Mouse (Mus musculus) kidney, postnatal 0 days (tissue): ENCODE results near the gene Cacng7. TPM values are rescaled to one million over a fixed set of nuclear protein-coding genes. Genes with fewer than 3 reads are reported as not detected.

Experiments used
- ATAC-seq: fragments of 200-750 bp; cut with Nextera tagmentation; replicated peaks from 2 replicates; pipeline ENCODE4 v1.8.0; 2017; ENCODE audit warnings: low read depth, moderate number of reproducible peaks, moderate TSS enrichment, moderate library complexity; ENCODE audit not compliant: low FRiP score
- DNase-seq: peaks from one replicate; pipeline ENCODE4 v3.0.0-alpha.2; 2016; ENCODE audit warnings: low spot score
- H3K27ac ChIP-seq: fragments of 300-500 bp; sonication (generic); 2 replicates; pipeline ENCODE4 v1.5.1; 2014; ENCODE audit warnings: mild to moderate bottlenecking
- H3K27me3 ChIP-seq: fragments of 300-500 bp; sonication (generic); 2 replicates; pipeline ENCODE4 v1.6.1; 2014; ENCODE audit warnings: low read length, mixed read lengths; ENCODE audit not compliant: insufficient read depth
- H3K36me3 ChIP-seq: fragments of 300-500 bp; sonication (generic); 2 replicates; pipeline ENCODE4 v1.6.1; 2014; ENCODE audit warnings: low read length, mixed read lengths; ENCODE audit not compliant: insufficient read depth
- H3K4me1 ChIP-seq: fragments of 300-500 bp; sonication (generic); replicated peaks from 2 replicates; pipeline ENCODE4 v1.6.1; 2014; ENCODE audit warnings: antibody characterized with exemption, low read length, mixed read lengths; ENCODE audit not compliant: insufficient read depth
- H3K4me2 ChIP-seq: fragments of 300-500 bp; sonication (generic); 2 replicates; pipeline ENCODE4 v1.6.1; 2014; ENCODE audit warnings: mild to moderate bottlenecking, low read length, moderate library complexity, mixed read lengths
- H3K4me3 ChIP-seq: fragments of 300-500 bp; sonication (generic); replicated peaks from 2 replicates; pipeline ENCODE4 v1.5.1; 2014; ENCODE audit warnings: low read depth, low read length
- H3K9ac ChIP-seq: fragments of 300-500 bp; sonication (generic); 2 replicates; pipeline ENCODE4 v1.6.1; 2014; ENCODE audit warnings: low read depth, low read length
- H3K9me3 ChIP-seq: fragments of 300-500 bp; sonication (generic); replicated peaks from 2 replicates; pipeline ENCODE4 v1.6.1; 2016; ENCODE audit warnings: low read length, inconsistent platforms, mixed read lengths
- CTCF ChIP-seq: IDR thresholded peaks from 2 replicates; pipeline ENCODE4 v1.5.1; 2016; ENCODE audit warnings: antibody characterized with exemption, low read depth, mild to moderate bottlenecking, moderate library complexity
- WGBS: fragments of 180-500 bp; shearing (Covaris S2); extraction: QIAGEN DNeasy Blood & Tissue Kit; methylation state at CpG from one replicate; pipeline ENCODE4 v1.1.7; 2014; 5-methylcytosine and 5-hydroxymethylcytosine counted together
- polyA plus RNA-seq: library from polyadenylated mRNA; unstranded; fragments of >200 nt; fragmentation: Nextera tagmentation; extraction: Ambion mirVana; gene quantifications from 2 replicates; pipeline ENCODE4 v1.2.1, GENCODE M21; 2015

Cacng7 gene
- polyA plus RNA-seq, 1 experiment from 2014 or later = 0.64 TPM

DNA sequence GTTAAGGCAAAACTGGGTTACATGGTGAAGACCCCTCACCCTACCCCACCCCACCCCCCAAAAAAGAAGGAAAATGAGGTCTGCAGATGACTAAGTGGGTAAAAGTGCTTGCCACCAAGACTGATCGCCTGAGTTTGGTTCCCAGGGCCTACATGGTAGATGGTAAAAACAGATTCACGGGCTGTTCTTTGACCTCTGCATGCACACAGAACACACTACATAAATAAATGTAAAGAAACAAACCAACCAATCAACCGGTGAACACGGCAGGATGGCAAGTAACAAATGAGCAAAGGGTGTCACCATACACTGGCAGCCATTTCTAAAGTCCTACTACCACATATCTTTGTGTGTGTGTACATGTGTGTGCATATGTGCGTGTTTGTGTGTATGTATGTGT lies 15.6 kb downstream of the Cacng7 start:
- ATAC-seq = no peak
- TF ChIP-seq CTCF = no peak
- no peaks in the 10 kb centered on the region for H3K27me3 ChIP-seq

DNA sequence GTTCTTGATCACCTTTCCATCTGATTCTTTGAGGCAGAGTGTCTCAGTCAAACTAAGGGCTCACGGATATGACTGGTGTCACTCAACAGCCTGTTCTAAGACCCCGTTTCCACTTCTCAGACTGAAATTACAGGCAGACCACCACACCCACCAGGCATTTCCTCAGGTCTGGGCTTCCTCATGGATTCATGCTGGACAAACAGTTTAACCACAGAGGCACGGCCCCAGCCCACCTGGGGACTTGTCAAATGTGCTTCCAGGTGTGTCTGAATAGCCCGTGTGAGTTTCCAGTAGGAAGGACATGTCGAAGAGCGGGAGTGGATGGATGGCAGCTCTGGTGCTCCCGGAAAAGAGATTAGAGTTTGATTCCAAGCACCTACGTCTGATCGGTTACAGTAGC lies 17.0 kb downstream of the Cacng7 start:
- Histone ChIP-seq H3K9ac (no peak overlapping the region), H3K4me3 (no peak overlapping the region), H3K36me3 (no peaks in the 10 kb centered on the region), H3K4me2 (no peak overlapping the region), H3K27me3 (no peaks in the 10 kb centered on the region), H3K9me3 (no peaks in the 10 kb centered on the region), H3K4me1 (no peaks in the 10 kb centered on the region), H3K27ac (no peak overlapping the region)
- 89% methylated on average over 9 of the region's 9 CpGs for WGBS
- DNase-seq = no peak
- ATAC-seq = no peak
- no peak for TF ChIP-seq CTCF

More for the DNA sequence above, 15.6 kb downstream of the Cacng7 start:
- Histone ChIP-seq H3K4me1 (no peaks in the 10 kb centered on the region), H3K4me2 (no peak overlapping the region), H3K27ac (no peak overlapping the region), H3K36me3 (no peaks in the 10 kb centered on the region), H3K4me3 (no peak overlapping the region), H3K9ac (no peak overlapping the region), H3K9me3 (no peaks in the 10 kb centered on the region)
- WGBS = 72% methylated on average over 5 of the region's 5 CpGs
- no peak for DNase-seq

DNA sequence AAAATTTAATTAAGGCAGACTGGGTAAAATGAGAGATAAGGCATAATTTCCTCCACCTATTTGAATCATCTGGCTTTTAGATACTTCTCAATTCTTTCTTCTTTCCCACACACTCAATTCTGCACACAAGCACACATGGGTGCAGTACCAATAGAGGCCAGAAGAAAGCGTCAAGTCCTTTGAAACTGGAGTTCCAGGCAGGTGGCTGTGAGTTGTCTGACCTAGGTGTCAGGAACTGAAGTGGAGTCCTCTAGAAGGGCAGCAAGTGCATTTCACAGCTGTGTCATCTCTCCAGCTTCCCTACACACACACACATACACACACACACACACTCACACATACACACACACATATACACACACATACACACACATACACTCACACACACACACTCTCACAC lies 18.8 kb downstream of the Cacng7 start:
- Histone ChIP-seq H3K27me3 (no peaks in the 10 kb centered on the region), H3K27ac (no peak overlapping the region), H3K36me3 (no peaks in the 10 kb centered on the region), H3K4me1 (no peaks in the 10 kb centered on the region), H3K9me3 (no peaks in the 10 kb centered on the region), H3K4me3 (no peak overlapping the region), H3K4me2 (no peak overlapping the region), H3K9ac (no peak overlapping the region)
- WGBS = 93% methylated on average over 1 of the region's 1 CpGs
- ATAC-seq (no peak), DNase-seq (no peak)
- no peak for TF ChIP-seq CTCF

DNA sequence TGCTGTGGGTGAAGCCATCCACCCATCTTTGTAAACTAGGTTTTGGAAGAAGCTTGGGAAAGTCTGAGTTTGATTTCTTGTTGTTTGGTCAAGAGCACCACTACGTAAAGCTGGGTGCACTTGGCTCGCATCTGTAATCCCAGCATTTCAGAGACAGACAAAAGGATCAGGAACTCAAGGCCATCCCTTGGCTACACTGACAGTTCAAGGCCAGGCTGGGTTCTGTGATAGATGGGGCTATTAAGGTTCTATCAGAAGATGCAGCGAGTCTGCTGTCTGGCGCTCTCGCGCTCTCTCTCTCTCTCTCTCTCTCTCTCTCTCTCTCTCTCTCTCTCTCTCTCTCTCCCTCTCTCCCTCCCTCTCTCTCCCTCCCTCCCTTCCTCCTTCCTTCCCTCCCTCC lies 22.1 kb downstream of the Cacng7 start:
- Histone ChIP-seq H3K9me3 (no peaks in the 10 kb centered on the region), H3K27ac (no peak overlapping the region)
- WGBS = 78% methylated on average over 6 of the region's 6 CpGs

DNA sequence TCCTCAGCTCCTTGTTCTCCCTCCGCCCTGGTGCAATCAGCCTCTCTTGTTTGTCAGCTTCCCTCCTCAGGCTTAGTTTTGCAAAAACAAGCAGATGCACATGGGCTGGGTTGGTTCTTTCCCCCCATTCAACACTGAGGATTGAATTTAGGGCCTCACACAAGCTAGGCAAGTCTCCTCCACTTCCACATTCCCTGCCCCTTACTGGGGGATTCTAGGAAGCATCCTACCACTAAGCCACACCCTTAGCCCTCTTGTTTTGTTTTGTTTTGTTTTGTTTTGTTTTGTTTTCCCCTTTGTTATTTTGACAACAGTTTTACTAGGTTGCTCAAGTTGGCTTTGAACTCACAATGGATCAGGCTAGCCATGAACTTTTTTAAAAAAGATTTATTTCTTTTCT lies 27.9 kb downstream of the Cacng7 start:
- Histone ChIP-seq H3K9me3 (no peaks in the 10 kb centered on the region), H3K4me3 (no peak overlapping the region), H3K36me3 (no peaks in the 10 kb centered on the region), H3K27ac (no peak overlapping the region), H3K9ac (no peak overlapping the region), H3K4me1 (no peaks in the 10 kb centered on the region), H3K4me2 (no peak overlapping the region), H3K27me3 (no peaks in the 10 kb centered on the region)
- 92% methylated on average over 1 of the region's 1 CpGs for WGBS
- no peak for TF ChIP-seq CTCF
- ATAC-seq (no peak), DNase-seq (no peak)

More for the DNA sequence above, 22.1 kb downstream of the Cacng7 start:
- H3K4me1 ChIP-seq = no peaks in the 10 kb centered on the region
- no peak overlapping the region for H3K4me3 ChIP-seq
- no peak overlapping the region for H3K4me2 ChIP-seq
- no peaks in the 10 kb centered on the region for H3K27me3 ChIP-seq
- no peaks in the 10 kb centered on the region for H3K36me3 ChIP-seq
- ATAC-seq (no peak), DNase-seq (no peak)
- TF ChIP-seq CTCF = no peak
- H3K9ac ChIP-seq = no peak overlapping the region

DNA sequence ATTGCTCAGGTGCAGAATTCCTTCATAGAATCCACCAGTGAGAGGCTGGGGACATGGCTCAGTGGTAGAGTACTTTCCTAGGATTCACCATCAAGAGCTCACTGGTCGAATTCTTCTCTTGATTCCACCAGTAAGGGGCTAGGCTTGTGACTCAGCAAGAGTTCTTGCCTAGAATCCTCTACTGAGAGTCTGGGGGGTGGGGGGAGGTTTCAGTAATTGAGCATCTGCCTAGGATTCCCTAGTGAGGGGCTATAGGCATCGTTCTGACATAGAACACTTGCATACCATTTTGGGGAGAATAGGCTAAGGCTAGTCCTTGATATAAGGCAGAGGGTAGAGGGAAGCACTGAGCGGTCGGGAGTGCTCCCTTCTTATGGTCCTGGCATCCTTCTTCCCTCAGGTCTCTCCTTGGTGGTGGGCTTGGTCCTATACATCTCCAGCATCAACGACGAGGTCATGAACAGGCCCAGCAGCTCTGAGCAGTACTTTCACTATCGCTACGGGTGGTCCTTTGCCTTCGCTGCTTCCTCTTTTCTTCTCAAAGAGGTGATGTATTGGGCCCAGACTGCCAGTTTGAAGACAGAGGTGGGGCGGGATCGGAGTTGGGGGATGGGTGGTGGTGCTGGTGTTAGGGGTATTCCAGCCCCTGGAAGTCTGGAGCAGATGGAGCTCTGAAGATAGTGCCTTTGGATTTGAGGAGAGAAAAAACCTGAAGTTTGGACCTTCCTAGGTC lies 33.0 kb downstream of the Cacng7 start:
- H3K9ac ChIP-seq = no peak overlapping the region
- DNase-seq (no peak), ATAC-seq (no peak)
- no peak overlapping the region for H3K4me3 ChIP-seq
- no peak overlapping the region for H3K4me2 ChIP-seq
- H3K4me1 ChIP-seq = 0 out of 2 replicates have a peak, but pooled peaks cover 4% of the 10 kb centered on the region
- H3K36me3 ChIP-seq = no peaks in the 10 kb centered on the region
- H3K27me3 ChIP-seq = no peaks in the 10 kb centered on the region
- no peaks in the 10 kb centered on the region for H3K9me3 ChIP-seq
- no peak overlapping the region for H3K27ac ChIP-seq
- WGBS = 57% methylated on average over 11 of the region's 11 CpGs
- TF ChIP-seq CTCF = no peak
